In the genomic region with DNA sequence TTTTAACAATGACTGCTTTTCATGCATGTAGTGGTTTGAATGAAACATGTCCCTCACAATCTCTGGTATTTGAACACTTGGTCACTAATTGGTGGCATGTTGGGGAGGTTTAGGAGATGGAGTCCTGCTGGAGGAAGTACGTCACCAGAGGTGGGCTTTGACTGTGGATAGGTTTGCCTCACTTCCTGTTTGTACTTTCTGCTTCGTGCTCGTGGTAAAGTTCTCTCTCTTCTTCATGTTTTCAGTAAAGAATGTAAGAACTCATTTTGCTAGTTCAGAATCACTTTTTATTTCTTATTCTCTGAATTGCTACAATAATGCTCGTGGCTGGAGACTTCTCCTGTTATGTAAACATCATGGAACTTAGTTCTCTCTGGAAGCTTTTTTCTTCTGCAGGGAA, we compare ENCODE assay signal across 20 mouse cellular contexts.
DNase-seq lines count a peak whose midpoint lies in the region; ATAC-seq lines count a peak whose summit lies in the region.
"Had no signal": no experiment of that assay in that cellular context is flagged by ENCODE, and none has a peak within 500 bp of the region (broad histone marks: within the 10 kb centered on the region; RNA-seq: fewer than 3 reads in every experiment).

No protein-coding gene starts in this region.

- intact Hi-C loops in left cerebral cortex, postnatal 14 days (cut with DNase I): no loop called here

- peak; percentile 34 for DNase-seq in A20 (ENCODE audit: low read depth, low spot score)
- DNase-seq in CD4-positive, CD25-positive, alpha-beta regulatory T cell, adult 2 months (ENCODE audit: low read depth, low spot score): peak; percentile 85
- DNase-seq in natural killer cell, adult 2 months (ENCODE audit: low spot score in 2 of 2): peak; percentile 33 to 46
- DNase-seq in cerebellum, adult 9-10 months: no peak
- DNase-seq in liver: no peak
- no peak for DNase-seq in left cerebral cortex, postnatal 14 days (ENCODE audit: low spot score in 2 of 2)
- DNase-seq: adrenal gland, adult 2 months; cerebellum, adult 11 months; forebrain, postnatal 0 days; gastrocnemius, postnatal 14 days; heart, postnatal 36 days; kidney, adult 8-10 months; kidney, postnatal 25 days; layer of hippocampus, postnatal 36 days; liver, embryonic 13.5 days; lung, adult 2 months; lung, postnatal 14 days; midbrain, embryonic 14.5 days had no signal

- ATAC-seq in granulocyte monocyte progenitor cell, adult 5-6 weeks (replicated peaks; ENCODE audit: poor library complexity, severe bottlenecking): 0 out of 2 replicates have a peak, but pooled peaks have one; percentile 25
- ATAC-seq: forebrain, postnatal 0 days; intestine, embryonic 15.5 days had no signal

Comparison
In these comparisons a context has a peak if more than half of its experiments do, and no peak if none do; other contexts are left out.
1. DNase-seq: peak in A20 (single experiment), CD4-positive, CD25-positive, alpha-beta regulatory T cell, adult 2 months (single experiment) and natural killer cell, adult 2 months (2 of 2); none in cerebellum, adult 9-10 months (single experiment), liver (single experiment) and left cerebral cortex, postnatal 14 days (0 of 2).